Mouse (Mus musculus): Measurements from ENCODE around the gene Armh3.
"Not testable (repeated sequence)": the region's sequence is repeated elsewhere in the genome, so short reads cannot be mapped to it uniquely, and the experiment has no call there.

Armh3 gene

DNA sequence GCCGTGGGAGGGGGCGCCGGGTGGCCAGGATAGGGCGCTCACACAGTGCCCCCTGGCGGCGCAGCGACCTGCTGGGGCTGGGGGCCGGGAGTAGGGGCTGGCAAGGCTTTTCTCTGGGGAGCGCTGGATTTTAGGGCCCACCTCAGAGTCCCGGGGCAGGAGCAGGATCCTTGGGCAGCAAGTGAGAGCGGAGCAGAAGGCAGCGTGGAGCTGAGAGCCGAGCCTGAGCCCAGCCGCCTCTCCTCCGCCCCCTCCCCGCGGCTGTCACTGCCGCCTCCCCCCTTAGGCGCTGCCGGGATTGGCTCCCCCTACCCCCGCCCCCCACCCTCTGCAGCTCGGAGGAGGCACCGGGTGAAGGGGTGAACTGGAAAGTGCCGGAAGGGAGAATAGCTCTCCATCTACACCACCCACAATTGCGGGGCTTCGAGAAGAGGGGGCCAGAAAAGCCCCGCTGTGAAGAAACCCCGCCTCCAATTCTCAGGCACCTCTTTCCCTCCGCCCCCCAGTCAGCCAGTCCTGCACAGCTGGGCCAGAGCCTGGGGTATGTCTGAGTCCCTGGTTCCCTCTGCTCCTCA is 182.4 kb downstream of the Armh3 start, which contains the start of gene Kcnip2:
Kcnip2 (minus strand) TSS at position 231 of the 575 bp plus-strand sequence.
- DNase-seq (ENCODE audit: low read depth) = peak; percentile 42

DNA sequence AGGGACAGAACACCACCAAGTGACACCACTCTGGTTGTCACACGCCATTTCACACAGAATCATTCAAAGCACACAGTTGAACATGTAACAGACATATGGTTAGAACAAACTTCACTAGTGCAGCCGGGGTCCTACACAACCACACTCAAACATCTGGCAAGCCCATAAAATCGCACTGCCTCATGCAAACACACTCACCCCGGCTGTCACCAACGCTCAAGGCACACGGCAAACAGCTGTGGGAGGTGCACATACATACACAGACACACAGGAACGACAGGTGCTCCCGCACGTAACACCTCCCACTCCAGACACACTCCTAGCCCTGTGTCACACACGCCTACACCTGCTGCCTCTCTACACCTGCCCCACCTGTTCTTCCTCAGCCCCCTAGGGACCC is 183.1 kb downstream of the Armh3 start:
- no peak for DNase-seq (ENCODE audit: low read depth)

DNA sequence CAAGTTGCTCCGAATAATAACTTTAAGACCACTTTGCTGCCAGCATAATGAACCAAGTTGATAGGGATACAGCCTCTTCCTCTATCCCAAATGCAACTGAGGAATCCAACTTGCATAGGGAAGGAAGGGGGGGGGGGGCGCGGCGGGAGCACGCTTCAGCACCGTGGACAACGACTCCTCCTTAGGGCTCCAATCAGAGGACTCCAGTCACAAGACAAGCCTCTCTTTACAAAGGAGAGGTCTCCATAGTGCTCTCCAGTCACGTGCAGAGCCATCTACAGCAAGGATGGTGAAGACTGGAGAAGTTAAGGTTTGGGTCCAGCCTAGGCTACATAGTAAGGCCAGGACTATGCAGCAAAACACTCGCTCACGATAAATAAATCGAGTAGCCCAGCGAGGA is 184.5 kb downstream of the Armh3 start:
- peak; percentile 40 for DNase-seq (ENCODE audit: low read depth)

DNA sequence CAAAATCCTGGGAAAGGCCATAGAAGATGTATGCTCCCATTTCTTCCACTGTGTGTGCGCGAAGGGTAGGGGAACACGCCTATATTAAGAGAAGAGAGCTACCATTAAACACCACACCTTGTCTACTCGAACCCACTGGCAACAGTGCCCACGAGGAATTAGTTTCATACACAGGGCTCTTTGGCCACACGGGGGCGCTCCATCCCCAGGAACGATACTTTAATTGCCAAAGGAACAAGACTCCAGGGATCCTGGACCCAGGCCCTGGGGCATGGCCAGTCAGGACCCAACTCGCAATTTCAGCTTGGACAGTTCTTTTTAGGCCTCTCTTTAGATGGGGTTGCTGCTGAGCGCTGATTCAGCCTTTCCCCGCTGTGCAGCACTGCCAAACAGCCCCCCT is 185.0 kb downstream of the Armh3 start:
- DNase-seq (ENCODE audit: low read depth) = peak; percentile 90

DNA sequence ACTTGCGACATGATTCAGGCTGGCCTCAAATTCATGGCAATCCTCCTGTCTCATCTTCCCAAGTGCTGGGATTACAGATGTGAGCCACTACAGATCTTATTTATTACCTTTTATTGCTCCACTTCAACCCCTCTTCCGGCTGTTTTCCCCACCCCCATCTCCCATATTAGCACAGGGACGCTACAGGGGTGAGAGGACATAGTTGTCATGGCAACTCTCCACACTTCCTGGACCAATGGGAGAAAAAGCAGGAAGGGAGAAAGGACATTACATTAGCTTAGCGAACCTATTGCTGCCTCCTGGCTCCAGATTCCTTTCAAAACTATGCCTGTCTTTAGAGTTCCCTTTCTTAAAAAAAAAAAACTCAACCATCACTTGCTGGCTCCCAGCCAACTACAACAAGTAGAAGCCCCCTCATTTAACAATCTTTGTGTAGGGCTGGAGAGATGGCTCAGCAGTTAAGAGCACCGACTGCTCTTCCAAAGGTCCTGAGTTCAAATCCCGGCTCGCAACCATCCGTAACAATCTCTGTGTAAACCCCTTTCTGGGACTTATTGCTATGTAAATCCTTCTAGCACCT is 185.5 kb downstream of the Armh3 start:
- no peak for DNase-seq (ENCODE audit: low read depth)

DNA sequence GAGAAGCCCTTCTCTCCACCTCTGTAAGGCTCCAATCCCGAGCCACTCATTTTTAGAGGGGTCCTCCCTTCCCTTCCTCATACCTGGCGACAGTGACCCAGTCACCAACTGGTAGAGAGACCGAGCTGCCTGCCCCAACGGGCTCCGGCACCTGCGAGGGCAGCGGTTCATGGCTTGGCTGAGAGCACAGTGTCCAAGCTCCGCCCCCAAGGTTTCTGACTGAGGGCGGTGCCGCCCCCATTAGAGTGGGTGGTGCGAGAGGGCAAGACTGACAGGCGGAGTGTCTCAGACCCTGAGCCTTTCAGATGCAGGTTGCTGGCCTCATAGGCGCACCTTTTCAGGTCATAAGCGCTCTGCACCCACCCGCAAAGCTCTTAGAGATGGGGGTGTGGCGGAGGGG is 186.2 kb downstream of the Armh3 start:
- peak; percentile 81 for DNase-seq (ENCODE audit: low read depth)

DNA sequence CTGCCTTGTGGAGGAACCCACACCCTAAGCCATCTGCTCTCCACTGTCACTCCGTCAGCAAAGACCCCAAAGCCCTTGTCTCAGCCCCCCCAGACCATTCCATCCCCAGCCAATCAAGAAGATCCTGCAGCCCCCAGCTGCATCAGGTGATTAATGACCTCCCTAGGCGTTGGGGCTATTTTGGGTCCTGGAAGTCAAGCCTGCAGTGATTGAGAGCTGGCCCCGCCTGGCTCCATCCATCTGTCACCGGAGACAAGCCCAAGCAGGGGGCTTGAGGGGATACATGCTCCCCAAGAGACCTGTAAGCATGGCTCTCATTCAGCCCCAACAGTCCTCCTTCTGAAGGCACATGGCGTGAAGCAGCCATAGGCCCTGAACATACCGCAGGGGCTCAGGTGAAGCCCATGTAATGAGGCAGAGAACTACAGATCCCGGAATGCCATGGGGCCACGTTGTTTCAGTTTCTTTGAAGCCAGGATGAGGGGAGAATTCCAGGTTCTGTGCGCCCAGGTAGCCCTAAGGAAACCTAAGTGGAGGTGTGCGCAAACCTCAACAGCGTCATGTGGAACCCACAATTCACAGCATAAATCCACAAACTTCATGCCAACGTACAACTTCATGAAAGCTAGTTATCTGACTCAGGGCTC is 187.1 kb downstream of the Armh3 start:
- DNase-seq (ENCODE audit: low read depth) = no peak

DNA sequence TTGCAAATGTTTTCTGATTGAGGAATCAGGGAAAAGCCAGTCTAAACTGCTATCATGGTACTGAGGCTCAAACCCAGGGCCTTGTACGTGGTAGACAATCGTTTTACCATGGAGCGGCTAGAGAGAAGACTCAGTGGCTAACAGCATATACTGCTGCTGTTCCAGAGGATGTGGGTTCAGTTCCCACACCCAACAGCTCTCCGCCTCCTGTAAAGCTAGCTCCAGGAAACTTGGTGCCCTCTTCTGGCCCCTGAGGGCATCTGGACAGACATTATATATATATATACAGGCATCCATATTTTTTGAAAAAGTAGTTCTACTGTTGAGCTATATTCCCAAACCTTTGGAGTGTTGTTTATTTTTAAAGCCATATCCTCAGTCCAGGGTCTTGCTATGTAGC is 190.6 kb downstream of the Armh3 start:
- DNase-seq (ENCODE audit: low read depth) = peak; percentile 59

DNA sequence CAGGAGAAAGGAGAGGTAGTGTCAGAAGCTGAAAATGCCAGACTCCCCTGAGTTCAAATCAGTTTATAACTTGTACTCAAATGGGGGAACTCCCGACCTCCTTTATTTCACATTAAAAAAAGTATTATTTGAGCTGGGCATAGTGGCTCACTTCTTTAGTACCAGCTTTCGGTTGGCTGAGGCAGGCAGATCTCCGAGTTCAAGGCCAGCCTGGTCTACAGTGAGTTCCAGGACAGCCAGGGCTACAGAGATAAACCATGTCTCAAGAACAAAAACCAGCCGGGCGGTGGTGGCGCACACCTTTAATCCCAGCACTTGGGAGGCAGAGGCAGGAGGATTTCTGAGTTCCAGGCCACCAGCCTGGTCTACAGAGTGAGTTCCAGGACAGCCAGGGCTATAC is 192.5 kb downstream of the Armh3 start:
- not testable (repeated sequence) for DNase-seq (ENCODE audit: low read depth)

DNA sequence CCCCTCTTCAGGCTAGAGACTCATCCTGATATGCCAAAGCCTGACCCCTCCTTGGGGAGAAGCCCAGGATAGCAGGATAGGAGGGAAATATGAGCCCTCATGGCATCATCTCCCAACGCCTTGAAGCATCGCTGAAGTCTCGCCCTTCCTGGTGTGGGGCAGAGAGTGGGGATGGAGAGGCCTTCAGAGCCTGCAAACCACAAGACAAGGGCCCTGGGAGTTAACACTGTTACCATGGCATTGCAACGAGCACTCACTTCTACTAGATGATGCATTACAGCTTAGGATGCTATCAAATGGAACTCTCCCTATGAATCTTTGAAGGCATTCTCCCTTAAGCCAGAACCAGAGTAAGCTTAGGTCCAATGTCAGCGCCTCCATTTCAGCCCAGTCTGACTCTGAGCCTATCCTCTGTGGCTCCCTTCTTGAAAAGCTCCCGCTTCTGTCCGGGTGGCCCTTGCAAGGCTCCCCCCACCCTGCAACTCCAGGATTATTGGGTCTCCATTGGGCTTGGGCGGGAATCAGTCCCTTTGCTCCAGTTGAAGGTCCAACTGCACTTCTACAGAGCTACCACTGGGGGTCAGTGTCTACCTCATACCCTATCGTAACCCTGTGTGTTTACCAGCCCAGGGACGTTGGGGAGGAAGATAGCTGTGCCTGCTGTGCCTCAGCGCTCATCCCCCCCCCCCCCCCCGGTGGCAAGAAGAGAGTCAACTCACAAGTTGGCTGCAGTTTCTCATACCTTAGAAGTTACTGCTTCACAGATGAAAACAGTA is 193.5 kb downstream of the Armh3 start:
- DNase-seq (ENCODE audit: low read depth) = peak; percentile 83

DNA sequence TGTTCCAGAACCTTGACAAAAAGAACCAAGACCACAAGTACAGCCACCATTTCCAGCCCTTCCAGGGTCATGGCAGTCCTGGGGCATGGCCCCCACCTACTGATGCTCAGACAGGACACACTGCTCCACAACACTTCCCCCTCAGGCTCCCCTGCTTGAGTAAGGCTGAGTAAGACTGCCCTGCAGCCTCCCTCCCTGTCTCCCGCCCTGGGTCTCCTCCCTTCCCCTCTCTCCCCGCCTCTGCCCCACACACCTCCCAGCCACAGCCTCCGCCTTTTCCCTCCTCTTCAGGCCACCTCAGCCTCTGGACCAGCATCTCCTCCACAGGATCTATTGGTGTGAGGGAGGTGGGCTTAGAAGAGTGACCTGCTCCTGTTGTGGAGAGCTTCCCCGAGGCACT is 194.9 kb downstream of the Armh3 start:
- no peak for DNase-seq (ENCODE audit: low read depth)

DNA sequence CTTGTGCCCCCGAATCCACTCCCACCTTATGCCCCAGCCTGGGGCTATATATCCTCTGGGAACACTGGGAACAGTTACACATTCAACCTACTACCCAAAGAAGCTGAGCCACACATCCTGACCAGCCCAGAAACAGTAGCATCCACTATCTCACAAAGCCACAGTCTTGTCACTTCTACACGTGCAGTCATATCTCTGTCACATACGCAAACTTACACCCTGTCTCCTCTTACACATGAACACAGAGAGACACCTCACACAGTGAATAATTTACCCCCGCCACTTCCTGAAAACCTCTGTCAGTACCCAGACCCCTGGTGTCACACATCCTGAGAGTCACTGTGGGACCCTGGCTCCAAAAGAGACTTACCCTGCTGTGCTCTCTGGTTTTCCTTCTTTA is 195.6 kb downstream of the Armh3 start:
- no peak for DNase-seq (ENCODE audit: low read depth)

DNA sequence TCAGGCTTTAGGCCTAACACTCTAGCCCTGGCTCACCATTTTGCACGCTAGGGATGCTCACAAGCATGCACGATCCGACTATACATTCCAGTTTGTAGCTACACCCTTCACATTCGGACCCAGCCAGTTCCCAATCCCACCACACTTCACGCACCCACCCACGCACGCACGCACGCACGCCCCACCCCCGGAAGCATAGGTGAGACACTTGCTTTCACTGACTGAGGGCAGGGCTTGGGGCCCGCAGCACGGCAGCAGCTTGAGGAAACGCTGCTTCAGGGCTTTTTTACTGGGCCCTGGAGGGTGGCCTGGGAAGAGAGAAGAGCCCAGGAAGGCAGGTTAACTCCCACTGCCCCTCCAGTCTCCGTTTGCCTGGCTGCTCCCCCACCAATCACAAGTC is 201.4 kb downstream of the Armh3 start:
- DNase-seq (ENCODE audit: low read depth) = peak; percentile 83

DNA sequence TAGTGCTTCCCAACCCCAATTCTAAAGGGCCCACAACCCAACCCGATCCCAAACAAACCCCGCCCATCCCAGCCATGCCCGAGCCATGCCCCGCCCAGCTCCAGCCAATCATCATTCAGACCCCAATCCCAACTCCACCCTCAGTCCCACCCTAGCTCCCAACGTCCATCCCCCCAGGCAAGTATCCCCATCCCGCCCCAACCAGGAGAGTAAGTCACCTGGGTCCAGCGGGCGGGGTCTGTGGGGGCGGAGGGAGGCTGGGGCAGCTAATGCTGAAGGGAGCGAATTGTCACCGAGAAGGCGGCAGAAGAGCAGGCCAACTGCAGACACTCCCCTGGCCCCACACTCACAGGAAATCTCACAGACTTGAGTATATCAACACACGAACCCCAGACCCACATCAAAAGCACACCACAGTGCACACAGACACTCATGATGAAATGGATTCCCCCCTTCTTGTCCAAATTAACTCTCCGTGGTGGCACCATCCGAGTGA is 202.2 kb downstream of the Armh3 start:
- DNase-seq (ENCODE audit: low read depth) = peak; percentile 88

DNA sequence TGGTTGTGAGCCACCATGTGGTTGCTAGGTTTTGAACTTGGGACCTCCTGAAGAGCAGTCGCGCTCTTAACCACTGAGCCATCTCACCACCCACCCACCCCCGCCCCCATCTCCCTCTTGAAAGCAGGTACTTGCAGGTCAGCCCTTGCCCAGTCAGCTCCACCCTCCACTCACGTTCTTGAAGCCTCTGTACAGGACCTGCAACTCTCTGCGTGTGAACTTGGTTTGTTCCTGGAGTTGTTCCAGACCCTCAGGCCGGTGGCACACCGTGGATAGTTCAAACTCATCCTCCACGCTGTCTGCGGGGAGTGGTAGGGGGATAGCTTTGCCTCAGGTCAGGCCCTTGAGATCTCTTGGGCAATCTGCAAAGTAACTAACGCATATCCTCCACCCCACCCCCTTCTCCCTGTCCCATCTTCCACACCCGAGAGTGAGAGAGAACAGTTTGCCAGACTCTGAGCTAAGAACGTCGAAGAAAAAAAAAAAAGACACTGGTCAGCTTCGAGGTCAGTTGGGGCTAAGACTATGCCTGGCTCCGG is 202.8 kb downstream of the Armh3 start:
- peak; percentile 42 for DNase-seq (ENCODE audit: low read depth)

DNA sequence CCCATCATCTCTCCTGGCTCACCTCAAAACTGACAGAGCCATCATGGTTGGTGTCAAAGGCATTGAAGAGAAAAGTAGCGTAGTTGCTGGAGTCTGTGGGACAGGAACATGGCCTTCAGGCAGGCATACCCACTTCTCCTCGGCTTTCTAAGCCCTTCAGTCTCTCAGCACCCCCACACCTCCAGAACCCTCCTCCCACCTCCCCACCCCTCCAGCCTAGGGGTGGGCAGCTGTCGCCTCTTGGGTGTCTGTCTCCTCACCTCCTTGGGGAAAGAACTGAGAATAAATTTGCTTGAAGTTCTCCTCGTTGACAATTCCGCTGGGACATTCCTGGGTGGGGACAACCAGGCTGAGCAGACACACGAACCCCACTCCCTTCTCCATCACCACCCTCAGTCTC is 203.6 kb downstream of the Armh3 start:
- DNase-seq (ENCODE audit: low read depth) = no peak

DNA sequence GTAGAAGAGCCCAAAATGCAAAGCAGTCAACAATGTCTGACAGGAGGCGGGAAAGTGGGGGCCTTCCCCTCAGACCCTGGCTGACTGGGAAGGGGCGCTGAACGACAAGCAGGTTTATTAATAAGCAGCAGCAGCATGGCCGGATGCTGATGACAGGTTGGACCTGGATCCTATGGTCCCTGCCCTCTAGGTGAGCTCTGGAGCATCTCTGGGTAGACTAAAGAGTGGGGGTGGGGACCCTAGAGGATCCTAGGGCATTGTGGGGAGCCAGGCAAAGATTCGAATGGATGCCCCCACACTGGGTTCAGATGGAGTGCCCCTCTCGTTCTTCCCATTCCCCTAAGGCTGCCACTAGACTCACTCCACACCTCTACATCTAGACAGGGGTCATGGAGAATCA is 205.9 kb downstream of the Armh3 start:
- DNase-seq (ENCODE audit: low read depth) = no peak

DNA sequence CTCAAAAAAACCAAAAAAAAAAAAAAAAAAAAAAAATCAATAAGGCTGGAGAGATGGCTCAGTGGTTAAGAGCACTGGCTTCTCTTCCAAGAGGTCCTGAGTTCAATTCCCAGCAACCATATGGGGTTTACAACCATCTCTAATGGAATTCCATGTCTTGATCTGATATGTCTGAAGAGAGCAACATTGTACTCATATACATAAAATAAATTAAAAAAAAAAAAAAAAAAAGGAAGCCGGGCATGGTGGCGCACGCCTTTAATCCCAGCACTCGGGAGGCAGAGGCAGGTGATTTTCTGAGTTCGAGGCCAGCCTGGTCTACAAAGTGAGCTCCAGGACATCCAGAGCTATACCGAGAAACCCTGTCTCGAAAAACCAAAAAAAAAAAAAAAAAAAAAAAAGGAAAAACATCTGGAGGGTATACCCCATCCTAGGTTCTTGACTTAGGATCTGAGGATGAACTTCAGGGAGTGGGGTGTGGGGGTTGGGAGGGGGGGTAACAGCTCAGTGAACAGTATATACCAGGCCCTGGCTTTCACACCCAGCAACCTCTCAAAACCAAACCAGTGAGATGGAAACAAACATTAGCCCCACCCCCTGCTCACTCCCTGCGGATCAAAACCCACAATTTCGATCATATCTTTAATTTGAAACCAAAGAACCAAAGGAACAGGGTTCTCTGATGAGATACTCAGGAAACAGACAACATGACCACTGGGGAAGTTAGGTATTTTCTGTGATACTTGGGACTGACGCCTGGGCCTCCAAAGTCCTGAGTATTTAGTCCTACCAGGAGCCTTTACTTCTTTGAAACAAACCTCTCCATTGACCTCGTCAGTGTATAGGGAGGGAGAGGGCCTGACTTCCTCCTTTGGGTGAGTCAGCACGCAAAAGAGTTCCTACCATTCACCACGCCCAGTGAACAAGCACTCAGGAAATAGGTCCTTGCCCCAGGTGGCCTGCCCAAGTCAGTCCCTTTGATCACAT is 208.1 kb downstream of the Armh3 start:
- peak; percentile 77 for DNase-seq (ENCODE audit: low read depth)

DNA sequence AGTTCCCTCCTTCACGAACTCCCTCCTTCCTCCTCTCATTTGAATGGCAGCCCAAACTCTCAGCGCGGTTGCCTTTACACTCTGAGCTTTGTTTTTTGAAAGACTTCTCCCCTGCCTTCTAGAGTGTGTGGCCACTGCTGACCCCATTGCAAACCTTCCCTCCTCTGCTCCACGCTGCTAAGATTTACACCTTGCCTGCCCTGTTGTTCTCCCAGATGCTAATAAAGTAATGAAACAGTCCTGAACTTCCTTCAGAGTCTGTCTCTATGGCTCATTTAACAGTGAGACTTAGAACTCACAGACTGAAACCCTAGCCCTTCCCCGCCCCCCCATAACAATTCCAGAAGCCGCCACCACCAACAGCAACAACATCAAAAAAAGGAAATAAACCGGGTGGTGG is 208.9 kb downstream of the Armh3 start:
- DNase-seq (ENCODE audit: low read depth) = no peak

DNA sequence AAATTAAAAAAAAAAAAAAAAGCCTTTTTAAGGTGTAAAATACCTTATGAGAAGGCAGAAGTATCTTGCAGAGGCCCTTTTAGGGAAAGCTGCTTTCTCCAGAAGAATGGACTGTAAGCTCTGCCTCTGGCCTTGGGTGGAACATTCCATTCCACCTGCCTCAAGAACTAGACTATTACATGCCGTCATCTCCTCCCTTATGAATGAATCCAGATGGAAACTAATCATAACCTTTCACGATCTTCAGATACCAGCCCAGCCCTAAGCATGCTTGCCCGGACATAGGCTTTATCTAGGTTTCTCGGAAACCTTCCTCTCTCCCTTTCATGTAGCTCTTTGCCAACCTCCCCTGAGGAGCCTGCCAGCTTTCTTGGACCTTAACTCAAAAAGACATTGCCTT is 210.0 kb downstream of the Armh3 start:
- DNase-seq (ENCODE audit: low read depth) = no peak

DNA sequence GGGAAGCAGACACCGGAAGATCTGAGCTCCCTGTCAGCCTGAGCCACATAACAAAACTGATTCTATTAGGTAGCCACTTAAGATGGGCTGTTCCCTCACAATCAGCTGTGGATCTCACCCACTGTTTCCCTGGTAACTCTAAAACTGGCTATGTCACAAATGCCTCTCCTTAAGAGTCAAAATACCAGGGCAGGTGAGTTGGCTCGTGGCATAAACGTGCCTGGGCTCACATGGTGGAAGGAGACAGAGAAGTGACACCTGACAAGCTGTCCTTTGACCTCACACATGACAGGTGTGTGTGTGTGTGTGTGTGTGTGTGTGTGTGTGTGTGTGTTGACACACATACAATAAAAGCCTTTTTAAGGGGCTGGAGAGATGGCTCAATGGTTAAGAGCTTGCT is 210.8 kb downstream of the Armh3 start:
- no peak for DNase-seq (ENCODE audit: low read depth)
